Mouse (Mus musculus): ENCODE measurements around the gene Chrna5.

Chrna5 gene

DNA sequence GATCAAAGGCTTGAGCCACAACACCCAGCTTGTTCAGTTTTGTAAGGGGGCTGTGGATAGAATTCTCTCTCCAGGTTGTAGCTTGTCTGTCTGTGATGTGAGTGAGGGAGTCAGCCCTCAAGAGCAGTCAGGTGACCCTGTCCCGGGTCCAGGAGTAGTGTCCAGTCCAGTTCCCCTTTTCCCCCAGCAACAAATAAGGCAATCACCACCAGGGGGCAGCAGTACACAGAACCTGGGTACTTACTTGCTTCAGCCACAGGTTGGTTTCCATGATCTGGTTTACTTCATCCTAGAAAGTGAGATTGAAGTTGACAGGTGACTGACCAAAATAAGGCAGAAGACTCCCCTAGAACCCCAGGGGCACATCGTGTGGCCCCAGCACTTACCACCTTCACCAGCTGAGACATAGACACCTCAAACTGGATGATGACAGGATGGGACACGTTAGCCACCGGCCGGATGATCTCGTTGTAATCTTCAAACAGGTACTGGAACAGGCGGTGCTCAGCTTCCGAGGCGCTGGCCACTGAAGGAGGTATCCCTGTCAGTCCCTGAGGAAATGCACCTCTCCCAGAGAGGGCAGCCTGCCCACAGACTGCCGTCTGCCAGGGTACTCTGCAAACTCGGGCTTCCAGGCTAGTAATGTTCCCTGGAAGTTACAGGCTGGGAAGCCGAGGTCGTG lies 43.4 kb downstream of the Chrna5 start:
- DNase-seq (ENCODE audit: low spot score) = peak; percentile 92

DNA sequence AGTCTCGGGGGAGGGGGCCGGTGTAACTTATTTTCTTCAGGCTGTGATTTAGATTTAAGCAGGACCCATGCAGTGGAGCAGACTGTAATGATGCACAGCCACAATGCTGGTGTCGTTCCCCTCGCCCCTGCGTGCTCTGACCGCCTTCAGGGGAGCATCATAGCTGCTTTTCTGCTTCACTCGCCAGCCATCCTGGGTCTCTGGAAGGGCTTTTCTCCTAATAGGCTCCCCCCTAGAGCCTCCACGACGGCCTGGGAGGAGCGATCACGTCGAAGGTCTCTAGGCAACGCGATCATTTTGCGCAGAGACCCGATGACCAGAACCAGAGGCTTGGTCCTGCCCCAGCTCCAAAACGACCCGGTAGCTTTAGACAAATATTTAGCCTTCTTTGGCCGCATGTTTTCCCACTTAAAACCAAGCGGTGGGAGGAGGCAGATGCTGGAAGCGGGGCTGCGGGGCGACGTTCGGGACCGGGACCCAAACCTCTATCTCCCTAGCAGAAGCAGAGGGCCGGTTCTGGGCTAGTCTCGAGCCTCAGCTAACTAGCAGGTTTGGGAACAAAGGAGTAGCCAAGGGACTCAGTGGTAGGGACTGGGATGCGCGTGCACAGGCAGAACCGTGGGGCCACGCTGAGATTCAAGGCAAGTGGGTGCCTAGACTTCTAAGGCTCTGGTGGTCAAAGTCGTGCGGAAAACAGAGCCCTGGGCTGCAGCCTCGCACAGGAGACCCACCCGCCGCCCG lies 45.0 kb downstream of the Chrna5 start:
- DNase-seq (ENCODE audit: low spot score) = peak; percentile 29

DNA sequence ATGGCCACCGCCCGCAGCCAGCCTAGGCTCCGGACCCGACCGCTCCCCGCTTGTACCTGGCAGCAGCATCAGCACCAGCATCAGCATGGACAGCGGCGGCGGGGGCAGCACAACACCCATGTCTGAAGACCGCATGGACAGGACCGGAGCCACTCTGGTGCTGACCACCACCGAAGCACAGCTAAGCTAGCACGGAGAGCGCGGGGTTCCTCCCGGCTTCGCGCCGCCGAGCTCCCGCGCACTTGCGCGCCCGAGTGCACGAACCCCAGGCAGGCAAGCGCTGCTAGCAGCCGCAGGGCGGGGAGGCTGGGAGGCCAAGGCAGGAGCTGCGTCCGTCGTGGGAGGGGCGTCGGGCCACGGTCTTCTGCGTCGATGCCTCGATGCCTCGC lies 45.6 kb downstream of the Chrna5 start, which contains the start of gene Chrna3:
TSS of gene Chrna3 (minus strand) at position 288 of the 389 bp plus-strand sequence.
- DNase-seq (ENCODE audit: low spot score) = peak; percentile 67

DNA sequence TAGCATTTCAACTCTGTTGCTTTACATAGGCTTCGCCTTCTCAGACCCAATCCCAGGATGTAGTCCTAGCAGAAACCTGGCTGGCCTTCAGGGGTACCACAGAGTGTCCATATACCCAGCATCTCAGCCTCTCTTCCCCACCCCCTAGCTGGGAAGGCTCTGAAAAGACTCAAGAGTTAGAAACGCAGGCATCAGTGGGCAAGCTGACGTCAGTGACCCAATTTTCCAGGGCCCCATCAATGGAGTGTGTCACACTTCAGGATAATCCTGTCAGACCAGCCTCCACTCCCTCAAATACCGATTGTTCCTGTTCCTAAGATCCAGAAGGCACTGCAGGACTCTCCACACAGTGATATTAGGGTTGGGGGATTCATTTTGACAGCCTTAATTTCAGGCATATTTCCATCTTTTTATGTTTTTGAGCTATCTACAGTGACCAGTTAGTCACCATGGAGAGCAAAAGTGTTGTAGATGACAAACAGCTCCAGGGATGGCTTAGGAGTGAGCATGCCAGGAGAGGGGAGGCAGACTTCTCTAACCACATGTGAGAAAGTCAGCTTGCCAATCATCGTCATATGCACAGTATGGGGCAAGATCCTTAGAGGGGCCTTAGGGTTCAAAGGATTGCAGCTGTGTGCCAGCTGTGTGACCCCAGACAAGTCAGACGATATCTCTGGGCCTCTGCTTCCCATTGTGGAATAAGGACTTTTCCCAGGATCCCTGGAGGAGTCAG lies 50.9 kb downstream of the Chrna5 start:
- no peak for DNase-seq (ENCODE audit: low spot score)

DNA sequence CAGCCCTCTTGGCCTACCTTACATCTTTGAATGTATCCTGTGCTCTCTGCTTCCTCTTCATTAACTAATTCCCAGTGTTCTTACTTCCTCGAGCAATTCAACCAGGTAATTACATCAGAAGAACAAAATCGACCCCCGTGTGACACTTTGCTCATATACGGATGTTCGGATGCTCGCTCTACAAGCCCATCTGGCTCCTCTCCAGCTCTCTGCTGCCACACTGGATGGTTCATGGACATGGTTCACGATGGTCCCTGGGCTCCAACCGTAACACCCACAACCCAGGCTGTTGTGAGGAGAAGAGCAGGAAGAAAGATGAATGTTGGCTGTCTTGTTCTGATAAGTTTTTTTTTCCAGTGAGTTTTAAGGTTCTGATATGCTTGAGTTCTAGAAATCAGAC lies 58.3 kb downstream of the Chrna5 start:
- DNase-seq (ENCODE audit: low spot score) = no peak

DNA sequence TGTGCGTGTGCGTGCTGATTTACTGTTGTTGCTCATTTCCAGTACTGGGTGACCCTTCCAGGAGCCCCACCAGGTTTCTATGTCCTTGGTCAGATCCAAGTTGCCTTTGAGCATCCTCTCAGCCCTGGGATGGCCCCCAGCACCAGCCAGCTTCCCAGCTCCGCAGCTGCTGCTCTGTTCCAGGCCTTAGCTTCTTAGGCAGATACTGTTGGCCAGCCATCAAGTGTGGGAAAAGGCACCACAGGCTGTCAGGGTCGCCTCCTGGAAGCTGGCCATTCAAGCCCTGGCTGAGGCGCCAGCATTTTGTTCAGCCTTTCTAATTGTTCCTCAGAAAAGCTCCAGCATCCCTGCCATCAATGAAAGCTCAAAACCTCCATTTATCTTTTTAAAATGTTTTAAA lies 59.3 kb downstream of the Chrna5 start:
- DNase-seq (ENCODE audit: low spot score) = no peak

DNA sequence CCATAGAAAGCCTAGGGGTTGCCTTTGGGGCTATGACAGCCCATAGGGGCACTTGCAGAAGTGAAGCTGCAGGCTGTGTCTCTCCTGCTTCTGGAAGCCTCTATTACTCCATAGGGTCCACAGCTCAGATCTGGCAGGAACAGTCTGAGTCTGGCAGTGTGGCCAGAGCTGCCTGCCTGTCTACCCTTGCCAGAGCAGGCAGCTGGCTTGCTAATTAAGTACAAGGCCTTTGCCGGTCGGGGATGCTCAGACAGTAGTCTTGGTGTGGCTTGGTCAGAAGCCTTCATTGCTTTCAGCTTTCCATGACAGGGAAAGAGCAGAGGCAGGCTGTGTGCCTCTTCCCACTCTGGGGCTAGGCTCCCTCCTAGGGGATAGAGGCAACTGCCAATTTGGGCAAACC lies 60.7 kb downstream of the Chrna5 start:
- DNase-seq (ENCODE audit: low spot score) = no peak

DNA sequence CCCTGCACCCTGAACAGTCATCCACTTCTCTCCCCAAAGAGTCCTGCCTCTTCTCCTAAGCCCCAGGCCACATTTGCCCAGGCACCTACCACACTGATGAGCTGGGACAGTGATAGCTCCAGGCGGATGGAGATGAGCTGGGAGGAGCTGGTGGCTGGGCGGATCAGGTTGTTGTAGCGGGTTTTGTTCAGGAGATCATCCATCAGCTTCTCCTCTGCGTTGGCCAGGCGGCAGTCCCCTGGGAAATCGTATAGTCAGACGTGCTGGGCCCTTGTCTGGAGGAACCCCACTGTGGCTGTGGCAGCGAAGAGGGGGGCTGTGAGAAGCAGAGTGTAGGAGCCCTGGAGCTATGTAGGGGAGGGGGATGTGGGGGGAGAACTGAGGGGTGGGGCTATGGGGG lies 63.0 kb downstream of the Chrna5 start:
- DNase-seq (ENCODE audit: low spot score) = peak; percentile 59

DNA sequence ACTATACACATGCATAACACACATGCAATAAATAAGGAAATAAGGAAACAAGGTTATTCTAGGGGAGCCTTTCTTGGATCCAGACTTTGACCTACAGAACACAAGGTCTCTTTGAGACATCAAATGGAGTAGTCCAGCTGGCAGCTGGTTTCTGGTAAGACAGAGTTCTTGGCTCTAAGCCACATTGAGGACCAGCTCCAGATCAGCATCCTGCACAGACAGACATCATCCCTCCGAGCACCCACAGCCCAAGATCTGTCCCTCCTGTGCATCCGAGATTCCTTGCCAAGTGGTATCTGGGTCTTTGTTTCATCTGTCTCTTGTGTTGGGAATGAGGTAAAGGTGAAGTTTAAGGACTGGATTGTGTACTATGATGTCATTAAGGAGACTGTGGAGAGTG lies 64.3 kb downstream of the Chrna5 start:
- no peak for DNase-seq (ENCODE audit: low spot score)

DNA sequence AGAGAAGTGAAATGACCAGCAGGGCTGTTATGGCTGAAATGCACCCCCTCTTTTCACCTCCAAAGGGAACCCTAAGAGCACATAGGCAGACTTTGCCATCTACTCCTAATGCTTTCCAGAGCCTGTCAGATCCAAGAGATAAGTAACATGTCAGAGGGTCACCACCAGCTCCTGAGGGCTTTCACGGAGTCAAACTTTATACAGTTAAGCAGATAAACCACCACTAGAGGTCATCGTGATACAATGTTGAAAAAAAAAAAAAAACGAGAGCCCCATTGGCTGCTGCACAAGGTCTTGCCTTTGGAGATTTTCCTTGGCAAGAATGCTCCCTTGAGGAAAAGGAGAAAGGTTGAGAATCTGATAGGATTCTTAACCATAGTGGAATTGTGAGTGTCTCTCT lies 66.1 kb downstream of the Chrna5 start:
- peak; percentile 69 for DNase-seq (ENCODE audit: low spot score)

DNA sequence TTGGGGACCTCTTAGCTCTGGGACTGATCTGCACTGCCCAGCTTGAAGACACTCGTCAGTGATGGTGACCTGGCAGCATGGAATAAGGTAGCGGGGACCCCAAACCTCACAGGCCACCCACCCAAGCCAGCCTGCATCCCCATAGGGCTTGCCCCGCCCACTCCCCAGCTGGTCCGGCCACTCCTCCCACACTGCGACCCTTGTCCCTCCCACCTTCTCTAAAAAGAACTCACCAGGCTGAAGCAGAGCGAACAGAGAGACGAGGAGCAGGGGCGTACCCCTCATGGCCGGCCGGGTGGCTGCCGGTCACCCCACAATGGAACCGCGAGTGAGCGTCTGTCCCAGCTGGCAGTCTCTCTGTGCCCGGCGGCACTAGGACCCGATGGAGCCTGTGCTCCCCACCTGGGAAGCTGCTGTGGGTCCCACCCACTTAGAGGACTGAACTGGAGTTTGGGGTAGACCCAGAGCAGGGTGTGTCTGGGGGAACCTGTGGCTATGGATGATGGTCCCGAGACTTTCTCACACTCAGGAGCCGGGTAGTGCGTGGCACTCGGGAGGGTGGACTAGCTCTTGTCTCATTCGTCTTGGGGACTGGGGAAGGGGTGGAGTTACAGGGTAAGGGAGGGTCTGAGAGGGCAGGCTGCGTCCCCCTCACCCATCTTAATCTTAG lies 67.7 kb downstream of the Chrna5 start, which contains the start of gene Chrnb4:
TSS of gene Chrnb4 (minus strand) at position 569 of the 670 bp plus-strand sequence.
- DNase-seq (ENCODE audit: low spot score) = peak; percentile 54

DNA sequence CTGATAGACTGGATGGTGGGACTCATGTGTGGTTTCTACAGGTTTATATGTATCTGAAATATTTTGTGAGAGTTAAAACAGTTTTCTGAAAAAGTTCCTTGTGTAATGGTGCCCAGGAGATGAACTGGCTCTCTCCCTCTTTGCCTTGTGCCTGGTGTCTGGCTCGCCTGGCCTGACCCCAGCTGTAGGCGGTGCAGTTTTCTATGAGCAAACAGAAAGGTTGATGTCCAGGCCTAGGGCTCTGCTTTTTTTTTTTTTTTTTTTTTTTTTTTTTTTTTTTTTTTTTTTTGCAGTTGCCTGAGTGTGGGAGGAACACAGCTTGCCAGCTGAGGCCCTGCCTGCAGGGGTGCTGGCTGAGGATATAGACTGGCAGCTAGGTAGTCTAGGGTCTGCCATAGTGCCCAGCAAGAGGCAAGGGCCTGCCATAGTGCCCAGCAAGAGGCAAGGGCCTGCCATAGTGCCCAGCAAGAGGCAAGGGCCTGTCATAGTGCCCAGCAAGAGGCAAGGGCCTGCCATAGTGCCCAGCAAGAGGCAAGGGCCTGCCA lies 74.8 kb downstream of the Chrna5 start:
- DNase-seq (ENCODE audit: low spot score) = no peak

Measured in embryo, embryonic 10.5 days (tissue).